In the genomic region with DNA sequence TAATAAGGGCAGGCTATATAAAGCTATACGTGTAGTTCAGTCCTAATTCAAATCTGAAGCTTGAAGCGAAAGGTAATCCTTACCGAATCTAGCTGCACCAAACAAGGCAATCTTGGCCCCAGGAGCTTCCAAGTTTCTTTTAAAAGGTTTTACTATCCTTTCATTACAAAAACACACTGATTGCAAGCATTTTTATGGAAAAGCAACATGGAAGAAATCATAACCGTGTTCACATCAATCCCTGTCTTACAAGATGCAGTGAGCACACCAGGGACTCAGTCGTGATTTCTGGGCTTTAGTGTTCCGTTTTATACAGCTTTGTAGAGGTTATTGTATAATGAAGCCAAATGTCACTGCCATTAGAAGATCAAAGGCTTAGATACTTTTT, we compare ENCODE assay signal across 21 mouse cellular contexts. TPM values are rescaled to one million over a fixed set of nuclear protein-coding genes. Genes with fewer than 3 reads are reported as not detected.
DNase-seq lines count a peak whose midpoint lies in the region; ATAC-seq and TF ChIP-seq lines count a peak whose summit lies in the region.
"Had no signal": no experiment of that assay in that cellular context is flagged by ENCODE, and none has a peak within 500 bp of the region (broad histone marks: within the 10 kb centered on the region; RNA-seq: fewer than 3 reads in every experiment).

No protein-coding gene starts in this region.

- no peaks in the 10 kb centered on the region for H3K9me3 ChIP-seq in heart, embryonic 14.5 days (ENCODE audit: control insufficient read depth, low read length)
- H3K9me3 ChIP-seq in liver, embryonic 12.5 days (replicated peaks), result no peaks in the 10 kb centered on the region
- no peaks in the 10 kb centered on the region for H3K9me3 ChIP-seq in liver, embryonic 11.5 days (ENCODE audit: control insufficient read depth, low read length)
- H3K9me3 ChIP-seq: embryonic facial prominence, embryonic 13.5 days; forebrain, embryonic 12.5 days; hindbrain, embryonic 12.5 days had no signal

- H3K27ac ChIP-seq in heart, adult 2 months, result peak overlapping the region; percentile 51
- H3K27ac ChIP-seq in heart, embryonic 14.5 days (replicated peaks in 1 of 2; ENCODE audit: control insufficient read depth in 1 of 2, insufficient read depth in 1 of 2, low read depth in 2 of 2, low read length in 2 of 2), result peak overlapping the region; percentile 28 to 44; a peak in 1 of 4 replicates
- peak overlapping the region; percentile 84; the same call in 1 of the 2 replicates for H3K27ac ChIP-seq in liver, embryonic 12.5 days
- no peak overlapping the region for H3K27ac ChIP-seq in liver, embryonic 11.5 days (ENCODE audit: low read depth, low read length)
- H3K27ac ChIP-seq: embryonic facial prominence, embryonic 13.5 days; forebrain, embryonic 12.5 days; hindbrain, embryonic 12.5 days had no signal

- H3K4me1 ChIP-seq in heart, adult 2 months (ENCODE audit: control insufficient read depth, insufficient read depth, low read length), result no peaks in the 10 kb centered on the region; the same call in 1 of the 2 replicates
- H3K4me1 ChIP-seq in heart, embryonic 14.5 days (ENCODE audit: control insufficient read depth in 2 of 2, insufficient read depth in 2 of 2, low read length in 2 of 2), result peaks cover 12 to 23% of the 10 kb centered on the region in 2 experiments
- peaks cover 81% of the 10 kb centered on the region for H3K4me1 ChIP-seq in liver, embryonic 12.5 days
- H3K4me1 ChIP-seq in liver, embryonic 11.5 days (replicated peaks; ENCODE audit: control insufficient read depth, insufficient read depth, low read length), result peaks cover 56% of the 10 kb centered on the region
- H3K4me1 ChIP-seq: embryonic facial prominence, embryonic 13.5 days; forebrain, embryonic 12.5 days; hindbrain, embryonic 12.5 days had no signal

- TF ChIP-seq POLR2A in heart, adult 2 months (IDR thresholded peaks at IDR 0.05; ENCODE audit: insufficient read depth, low read depth, low read length), result no peak

- H3K27me3 ChIP-seq in heart, adult 2 months (ENCODE audit: control insufficient read depth, insufficient read depth, low read length), result no peaks in the 10 kb centered on the region
- no peaks in the 10 kb centered on the region for H3K27me3 ChIP-seq in heart, embryonic 14.5 days (ENCODE audit: control insufficient read depth, insufficient read depth, low read length)
- H3K27me3 ChIP-seq in liver, embryonic 12.5 days (replicated peaks), result no peaks in the 10 kb centered on the region
- H3K27me3 ChIP-seq in liver, embryonic 11.5 days (replicated peaks; ENCODE audit: control insufficient read depth, insufficient read depth, low read length), result no peaks in the 10 kb centered on the region
- H3K27me3 ChIP-seq: CH12.LX; embryonic facial prominence, embryonic 13.5 days; forebrain, embryonic 12.5 days; hindbrain, embryonic 12.5 days had no signal

- intact Hi-C loops in heart, adult 2 months (cut with DNase I), result no loop called here
- intact Hi-C loops in heart, postnatal 10 days (cut with DNase I), result no loop called here

- H3K9ac ChIP-seq in heart, adult 2 months (ENCODE audit: low read depth, low read length), result no peak overlapping the region
- peak overlapping the region; percentile 38; the same call in 1 of the 2 replicates for H3K9ac ChIP-seq in heart, embryonic 14.5 days (ENCODE audit: low read length)
- no peak overlapping the region for H3K9ac ChIP-seq in liver, embryonic 12.5 days
- no peak overlapping the region for H3K9ac ChIP-seq in liver, embryonic 11.5 days (ENCODE audit: low read depth, low read length)
- H3K9ac ChIP-seq: embryonic facial prominence, embryonic 13.5 days; forebrain, embryonic 12.5 days; hindbrain, embryonic 12.5 days had no signal

- no peak for ATAC-seq in heart, embryonic 14.5 days (ENCODE audit: insufficient number of reproducible peaks, insufficient read depth, low FRiP score, low read depth)
- ATAC-seq in liver, embryonic 12.5 days, result no peak
- no peak for ATAC-seq in liver, embryonic 11.5 days (replicated peaks; ENCODE audit: low FRiP score)
- ATAC-seq: forebrain, embryonic 16.5 days; hindbrain, embryonic 16.5 days; inflammation-experienced regulatory T-cells, adult 6 months; intestine, postnatal 0 days had no signal

- H3K36me3 ChIP-seq in heart, adult 2 months (ENCODE audit: control insufficient read depth, insufficient read depth, low read length), result no peaks in the 10 kb centered on the region; the same call in 1 of the 2 replicates
- H3K36me3 ChIP-seq in heart, embryonic 14.5 days (ENCODE audit: control insufficient read depth, insufficient read depth, low read length), result no peaks in the 10 kb centered on the region
- H3K36me3 ChIP-seq in liver, embryonic 12.5 days, result no peaks in the 10 kb centered on the region
- H3K36me3 ChIP-seq in liver, embryonic 11.5 days (ENCODE audit: control insufficient read depth, insufficient read depth, low read length), result no peaks in the 10 kb centered on the region
- H3K36me3 ChIP-seq: forebrain, embryonic 12.5 days; hindbrain, embryonic 12.5 days had no signal

- peak overlapping the region; percentile 46 for H3K4me2 ChIP-seq in heart, embryonic 14.5 days (ENCODE audit: low read length)
- H3K4me2 ChIP-seq in liver, embryonic 12.5 days, result no peak overlapping the region
- no peak overlapping the region for H3K4me2 ChIP-seq in liver, embryonic 11.5 days
- H3K4me2 ChIP-seq: embryonic facial prominence, embryonic 13.5 days; forebrain, embryonic 12.5 days; hindbrain, embryonic 12.5 days had no signal

- 84% methylated on average over 6 of the region's 6 CpGs for WGBS in heart, adult 2 months
- WGBS in heart, embryonic 14.5 days, result 70% methylated on average over 6 of the region's 6 CpGs
- 85% methylated on average over 6 of the region's 6 CpGs for WGBS in liver, embryonic 12.5 days (ENCODE audit: insufficient replicate concordance)
- 88% methylated on average over 6 of the region's 6 CpGs for WGBS in liver, embryonic 11.5 days

- H3K79me2 ChIP-seq in heart, adult 2 months (replicated peaks; ENCODE audit: control insufficient read depth, insufficient read depth, low read length), result no peaks in the 10 kb centered on the region

- TF ChIP-seq CTCF in heart, adult 2 months (IDR thresholded peaks at IDR 0.05), result no peak

- no peak for TF ChIP-seq EP300 in heart, adult 2 months (IDR thresholded peaks at IDR 0.05; ENCODE audit: insufficient read depth, low read depth, low read length)

- DNase-seq in heart, adult 2 months, result no peak
- no peak for DNase-seq in heart, adult 9 months (ENCODE audit: low spot score in 2 of 2)
- no peak for DNase-seq in heart, postnatal 10 days
- no peak for DNase-seq in liver, embryonic 11.5 days (ENCODE audit: low spot score)
- no peak for DNase-seq in layer of hippocampus, adult 11-12 months (ENCODE audit: low spot score)
- DNase-seq: adrenal gland, adult 2 months; adrenal gland, postnatal 25 days; cerebellum, adult 18-20 months; cerebellum, adult 9-11 months; cerebellum, postnatal 36 days; kidney, adult 8-10 months had no signal

- H3K4me3 ChIP-seq in heart, adult 2 months, result no peak overlapping the region
- no peak overlapping the region for H3K4me3 ChIP-seq in heart, embryonic 14.5 days (ENCODE audit: control insufficient read depth in 1 of 2, insufficient read depth in 1 of 2, low read depth in 1 of 2, low read length in 2 of 2)
- H3K4me3 ChIP-seq in liver, embryonic 12.5 days, result no peak overlapping the region
- H3K4me3 ChIP-seq in liver, embryonic 11.5 days (ENCODE audit: low read depth, low read length), result no peak overlapping the region
- H3K4me3 ChIP-seq: embryonic facial prominence, embryonic 13.5 days; forebrain, embryonic 12.5 days; hindbrain, embryonic 12.5 days had no signal

RNA-seq across cellular contexts. Expression of a gene that starts 16.8 kb away (rescaled TPM):
- 1 to 10 TPM; 2.3 to 2.5 TPM for total RNA-seq in heart, adult 2 months (2021)
- 5.4 and 9.7 TPM in 2 replicates for polyA plus RNA-seq in heart, adult 2 months (2012; rRNA removed)
- polyA plus RNA-seq in heart, embryonic 14.5 days (2014; fragmentation: Nextera tagmentation; extraction: Ambion mirVana), result 7.6 and 10.7 TPM in 2 replicates
- total RNA-seq in heart, postnatal 10 days (2021), result 1 to 10 TPM; 3.3 TPM
- polyA plus RNA-seq in liver, embryonic 12.5 days (2016; fragmentation: Nextera tagmentation; extraction: Ambion mirVana), result 6.3 and 7.2 TPM in 2 replicates
- 12.4 and 12.5 TPM in 2 replicates for polyA plus RNA-seq in liver, embryonic 11.5 days (2014; fragmentation: Nextera tagmentation; extraction: Ambion mirVana)

RNA-seq across cellular contexts. Expression of a gene that starts 16.9 kb away (rescaled TPM):
- total RNA-seq in heart, adult 2 months (2021), result 10 to 100 TPM; 35.3 to 37.6 TPM
- 29.5 and 31.5 TPM in 2 replicates for polyA plus RNA-seq in heart, adult 2 months (2012; rRNA removed)
- polyA plus RNA-seq in heart, embryonic 14.5 days (2014; fragmentation: Nextera tagmentation; extraction: Ambion mirVana), result 85.3 and 85.8 TPM in 2 replicates
- 10 to 100 TPM; 60.3 to 64.1 TPM for total RNA-seq in heart, postnatal 10 days (2021)
- polyA plus RNA-seq in liver, embryonic 12.5 days (2016; fragmentation: Nextera tagmentation; extraction: Ambion mirVana), result 60.8 and 65.1 TPM in 2 replicates
- 86.8 and 92.2 TPM in 2 replicates for polyA plus RNA-seq in liver, embryonic 11.5 days (2014; fragmentation: Nextera tagmentation; extraction: Ambion mirVana)

RNA-seq across cellular contexts. Expression of a gene that starts 22.0 kb away (rescaled TPM):
- total RNA-seq in heart, adult 2 months (2021), result 10 to 100 TPM; 32.8 to 36.4 TPM
- polyA plus RNA-seq in heart, adult 2 months (2012; rRNA removed), result 13.0 and 23.3 TPM in 2 replicates
- polyA plus RNA-seq in heart, embryonic 14.5 days (2014; fragmentation: Nextera tagmentation; extraction: Ambion mirVana), result 30.9 and 31.8 TPM in 2 replicates
- total RNA-seq in heart, postnatal 10 days (2021), result 10 to 100 TPM; 21.1 to 23.2 TPM
- 45.4 and 46.8 TPM in 2 replicates for polyA plus RNA-seq in liver, embryonic 12.5 days (2016; fragmentation: Nextera tagmentation; extraction: Ambion mirVana)
- polyA plus RNA-seq in liver, embryonic 11.5 days (2014; fragmentation: Nextera tagmentation; extraction: Ambion mirVana), result 44.7 and 45.1 TPM in 2 replicates
